Mouse (Mus musculus) heart, adult 18-20 months (tissue): ENCODE measurements around the gene Gtf2ird2. TPM values are rescaled to one million over a fixed set of nuclear protein-coding genes. Genes with fewer than 3 reads are reported as not detected.

Experiments used
- DNase-seq, 2 experiments: peaks; one replicate each; pipeline ENCODE4 v3.0.0; 2021 to 2022; ENCODE audit warnings: mixed read lengths in 1 of 2
- total RNA-seq, 2 experiments: library from RNA; stranded (reverse); gene quantifications; 2 replicates each; pipeline ENCODE4 v1.2.3; 2021

The Gtf2ird2 gene
- total RNA-seq, 2 experiments from 2014 or later, result 5.2 to 7.1 TPM

GRCm38 (mm10) chr5:134234205-134234604, 50.4 kb downstream of the Gtf2ird2 start:
- DNase-seq, result no peak

DNA sequence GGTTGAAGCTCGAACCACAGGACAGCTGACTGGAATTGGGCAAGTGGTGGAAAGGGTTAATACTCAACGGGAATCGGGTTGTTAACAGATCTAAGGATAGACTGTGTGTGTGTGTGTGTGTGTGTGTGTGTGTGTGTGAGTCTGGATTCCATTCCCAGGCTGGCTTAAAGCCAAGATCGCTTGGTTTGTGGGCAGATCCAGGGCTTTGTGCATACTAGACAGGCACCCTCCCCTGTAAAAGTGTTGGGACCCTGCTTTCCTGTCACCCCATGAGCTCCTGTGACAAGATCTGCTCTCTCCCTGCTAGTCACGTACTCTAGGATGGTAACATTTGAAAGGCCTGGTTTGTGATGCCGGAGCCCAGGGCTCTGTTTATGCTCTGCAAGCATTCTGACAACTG, 51.3 kb downstream of the Gtf2ird2 start:
- DNase-seq, result no peak

DNA sequence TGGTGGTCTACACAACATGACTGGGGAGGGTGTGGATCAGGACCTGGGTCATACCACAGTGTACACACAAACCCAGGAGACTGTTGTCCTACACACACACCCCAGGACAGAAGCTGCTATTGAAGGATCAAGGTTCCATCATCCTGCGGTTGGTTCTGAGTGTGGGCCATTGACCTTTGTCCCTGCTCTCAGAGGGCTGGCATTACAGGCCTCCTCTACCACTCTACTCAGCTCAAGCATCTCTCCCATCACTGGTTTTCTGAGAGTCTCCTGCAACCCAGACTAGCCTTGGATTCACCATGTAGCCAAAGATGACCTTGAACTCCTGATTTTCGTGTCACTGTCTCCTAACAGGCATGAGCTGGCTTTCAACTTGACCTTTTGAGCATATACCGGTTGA, 52.4 kb downstream of the Gtf2ird2 start:
- no peak for DNase-seq

DNA sequence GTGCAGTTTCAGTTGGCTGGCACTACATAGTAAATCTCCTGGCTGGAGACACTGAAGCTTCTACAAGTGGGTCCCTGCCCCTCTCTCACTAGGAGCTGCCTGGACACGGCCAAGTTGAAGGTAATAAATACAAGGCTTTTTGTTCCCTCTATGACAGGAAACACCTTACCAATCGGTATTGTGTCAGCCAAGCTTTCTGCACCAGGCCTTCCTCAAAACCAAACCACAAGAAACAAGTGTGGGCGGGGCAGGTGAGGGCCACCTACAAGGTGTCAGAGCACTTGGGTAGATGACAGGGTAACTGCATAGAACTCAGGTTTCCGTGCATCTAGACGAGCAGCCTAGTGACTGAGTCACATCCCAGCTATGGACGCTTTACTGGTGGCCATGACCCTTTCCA, 53.0 kb downstream of the Gtf2ird2 start:
- DNase-seq, result peak in 1 of 2 experiments; percentile 46

- no peak for DNase-seq
These were observed 53.7 kb downstream of the Gtf2ird2 start for GRCm38 (mm10) chr5:134237508-134237907.

DNA sequence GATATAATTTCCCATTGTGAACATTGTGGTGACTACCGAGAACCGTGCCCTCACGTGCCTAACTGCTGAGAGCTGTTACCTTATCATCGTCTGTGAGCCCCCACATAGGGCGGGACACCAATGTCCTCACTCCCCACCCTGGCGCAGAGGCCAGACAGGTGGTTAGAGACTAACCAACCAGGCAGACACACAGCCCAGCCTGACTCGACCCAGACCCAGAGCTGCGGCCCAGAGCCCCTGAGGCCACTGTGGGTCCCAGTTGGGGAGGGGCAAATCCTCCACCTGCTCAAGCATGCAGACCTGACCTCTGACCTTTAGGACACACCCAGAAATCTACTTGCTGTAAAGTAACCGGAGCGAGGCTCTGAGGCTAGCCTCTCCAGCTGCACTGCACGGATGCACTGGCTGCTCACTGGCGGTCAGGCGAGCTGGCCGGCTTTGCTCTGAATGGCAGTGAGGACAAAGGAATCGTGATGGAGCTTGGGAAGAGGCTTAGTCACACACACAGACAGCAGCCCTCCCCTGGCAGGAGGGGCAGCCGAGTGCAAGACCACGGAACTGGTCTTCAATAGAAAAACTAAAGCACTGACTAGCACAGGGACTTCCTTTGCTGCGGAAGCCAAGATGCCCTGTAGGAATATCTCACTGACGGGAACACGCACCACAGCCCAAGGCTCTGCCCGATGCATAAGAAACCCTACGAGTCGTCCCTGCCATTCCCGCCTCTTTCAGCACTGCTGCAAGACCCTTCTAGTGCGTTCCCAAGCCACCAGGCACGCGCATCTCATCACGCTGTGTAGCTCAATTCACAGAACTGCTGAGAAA, 54.3 kb downstream of the Gtf2ird2 start:
- DNase-seq, result no peak

DNA sequence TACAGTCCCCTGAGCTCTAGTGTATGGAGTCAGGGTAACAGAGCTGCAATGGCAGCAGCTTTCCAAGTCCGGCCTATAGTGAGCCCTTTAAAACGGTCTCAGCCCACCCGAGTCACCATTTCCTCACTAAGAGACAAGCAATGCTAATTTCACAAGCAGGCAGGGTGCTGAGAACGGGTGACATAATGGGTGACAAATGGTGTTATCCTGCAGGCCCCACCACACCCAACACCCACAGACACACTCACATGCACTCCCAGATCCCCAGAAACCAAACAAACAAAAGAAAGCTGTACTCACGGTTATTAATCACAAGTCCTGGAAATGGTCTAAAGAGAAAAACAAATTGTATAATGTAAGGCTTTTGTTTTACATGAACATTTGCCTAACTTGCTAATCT, 58.0 kb downstream of the Gtf2ird2 start:
- DNase-seq, result no peak

DNA sequence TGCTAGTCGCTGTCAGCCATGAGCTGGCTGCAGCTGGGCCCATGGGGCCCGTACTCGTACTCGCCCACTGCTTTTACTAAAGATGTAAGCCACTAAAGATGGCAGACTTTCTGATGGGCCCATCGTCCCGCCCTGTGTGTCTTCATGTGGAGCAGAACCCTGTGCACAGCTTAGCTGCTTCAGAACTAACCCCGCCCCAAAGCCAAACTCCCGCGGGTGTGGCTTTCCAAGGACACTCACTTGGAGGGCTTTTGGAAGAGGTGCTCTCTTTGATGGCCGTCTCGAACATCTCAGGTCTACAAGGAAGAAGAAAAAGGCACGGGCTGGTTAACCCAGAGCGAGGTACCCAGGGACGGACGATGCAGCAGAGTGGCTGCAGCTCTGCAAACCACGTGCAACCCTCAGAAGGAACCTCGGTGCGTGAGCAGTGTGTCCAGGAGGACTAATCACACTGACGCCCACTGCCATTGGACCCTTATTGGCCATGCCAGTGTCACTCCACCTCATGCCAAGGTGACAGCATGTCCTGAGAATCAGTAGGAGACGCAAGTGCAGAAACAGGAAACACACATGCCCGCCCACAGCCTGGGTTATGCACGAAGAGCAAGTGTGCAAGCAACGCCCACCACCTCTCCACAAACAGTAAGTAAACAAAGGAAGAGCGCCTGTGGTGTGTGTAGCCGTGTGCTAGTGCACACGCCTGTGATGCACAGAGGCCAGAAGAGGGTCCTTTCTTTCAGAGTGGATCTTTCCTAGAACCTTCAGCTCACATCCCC, 60.0 kb downstream of the Gtf2ird2 start:
- no peak for DNase-seq

- no peak for DNase-seq
These were observed 61.1 kb downstream of the Gtf2ird2 start for GRCm38 (mm10) chr5:134244890-134245289.

DNA sequence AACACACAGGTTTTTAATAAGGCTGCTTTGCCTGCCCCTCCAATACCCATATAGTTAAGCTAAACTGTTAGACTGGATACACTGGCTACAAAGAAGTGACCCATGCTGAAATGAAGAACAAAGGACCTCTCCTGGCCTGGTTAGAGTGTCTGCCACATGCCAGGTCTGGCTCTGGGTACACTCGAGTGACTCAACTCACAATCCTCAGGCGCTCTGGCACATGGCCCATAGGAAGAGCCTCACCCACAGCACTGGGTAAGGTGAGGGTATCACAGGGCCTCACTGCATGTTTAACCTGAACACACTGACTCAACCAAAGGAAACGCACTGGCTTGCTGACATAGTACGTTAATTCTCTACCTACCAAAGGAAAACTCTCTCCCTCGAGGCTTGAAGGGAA, 62.3 kb downstream of the Gtf2ird2 start:
- DNase-seq, result no peak

- DNase-seq, result no peak
These were observed 64.9 kb downstream of the Gtf2ird2 start for GRCm38 (mm10) chr5:134248608-134249244.

- no peak for DNase-seq
These were observed 65.4 kb downstream of the Gtf2ird2 start for GRCm38 (mm10) chr5:134249245-134249649.

- DNase-seq, result no peak
These were observed 66.8 kb downstream of the Gtf2ird2 start for GRCm38 (mm10) chr5:134250601-134251000.

DNA sequence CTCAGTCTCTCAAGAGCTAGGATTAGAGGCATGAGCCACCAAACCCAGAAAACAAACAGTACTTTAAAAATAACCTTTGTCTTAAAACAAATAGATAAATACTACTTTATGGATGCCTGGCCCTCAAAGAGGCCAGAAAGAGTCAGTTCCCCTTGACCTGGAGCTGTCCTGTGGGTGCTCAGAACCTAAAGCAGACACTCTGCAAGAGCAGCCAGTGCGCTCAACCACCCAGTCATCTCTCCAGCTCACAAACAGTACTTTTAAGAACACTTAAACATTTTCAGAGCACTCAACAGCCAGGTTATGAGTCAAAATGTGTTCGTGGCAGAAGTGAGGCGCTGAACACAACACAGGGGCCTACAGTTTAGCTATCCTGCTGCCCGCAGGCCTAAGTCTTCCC, 67.3 kb downstream of the Gtf2ird2 start:
- no peak for DNase-seq

DNA sequence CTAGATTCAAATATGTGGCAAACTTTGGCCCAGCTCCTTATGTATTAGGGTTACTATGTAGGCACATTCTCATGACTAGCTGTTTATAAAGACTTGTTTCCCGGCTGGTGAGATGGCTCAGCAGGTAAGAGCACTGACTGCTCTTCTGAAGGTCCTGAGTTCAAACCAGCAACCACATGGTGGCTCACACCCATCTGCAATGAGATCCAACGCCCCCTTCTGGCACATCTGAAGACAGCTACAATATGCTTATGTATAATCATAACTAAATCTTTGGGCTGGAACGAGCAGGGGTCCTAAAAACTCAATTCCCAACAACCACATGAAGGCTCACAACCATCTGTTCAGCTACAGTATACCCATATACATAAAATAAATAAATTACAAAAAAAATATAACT, 70.0 kb downstream of the Gtf2ird2 start:
- no peak for DNase-seq

- DNase-seq, result no peak
These were observed 71.5 kb downstream of the Gtf2ird2 start for GRCm38 (mm10) chr5:134255294-134255693.

GRCm38 (mm10) chr5:134257349-134258031, 73.7 kb downstream of the Gtf2ird2 start:
- DNase-seq, result no peak

GRCm38 (mm10) chr5:134258395-134258794, 74.6 kb downstream of the Gtf2ird2 start:
- no peak for DNase-seq

DNA sequence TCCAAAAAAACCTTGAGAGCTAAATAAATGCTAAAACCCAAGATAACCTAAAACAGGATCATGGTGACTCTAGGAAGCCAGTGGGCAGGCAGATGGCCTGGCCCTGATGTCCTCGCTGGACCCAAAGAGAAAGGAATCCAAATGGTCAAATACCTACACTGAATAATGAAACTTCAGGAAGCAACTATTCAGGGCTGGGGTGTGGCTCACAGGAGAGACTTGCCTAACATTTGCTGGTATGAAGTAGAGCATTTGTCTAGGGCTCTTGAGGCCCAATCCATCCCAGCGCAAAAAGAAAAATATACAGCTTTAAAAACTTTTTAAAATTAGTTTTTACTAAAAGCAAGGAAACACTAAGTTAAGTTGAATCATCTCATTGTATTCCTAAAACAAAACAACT, 75.1 kb downstream of the Gtf2ird2 start:
- no peak for DNase-seq

DNA sequence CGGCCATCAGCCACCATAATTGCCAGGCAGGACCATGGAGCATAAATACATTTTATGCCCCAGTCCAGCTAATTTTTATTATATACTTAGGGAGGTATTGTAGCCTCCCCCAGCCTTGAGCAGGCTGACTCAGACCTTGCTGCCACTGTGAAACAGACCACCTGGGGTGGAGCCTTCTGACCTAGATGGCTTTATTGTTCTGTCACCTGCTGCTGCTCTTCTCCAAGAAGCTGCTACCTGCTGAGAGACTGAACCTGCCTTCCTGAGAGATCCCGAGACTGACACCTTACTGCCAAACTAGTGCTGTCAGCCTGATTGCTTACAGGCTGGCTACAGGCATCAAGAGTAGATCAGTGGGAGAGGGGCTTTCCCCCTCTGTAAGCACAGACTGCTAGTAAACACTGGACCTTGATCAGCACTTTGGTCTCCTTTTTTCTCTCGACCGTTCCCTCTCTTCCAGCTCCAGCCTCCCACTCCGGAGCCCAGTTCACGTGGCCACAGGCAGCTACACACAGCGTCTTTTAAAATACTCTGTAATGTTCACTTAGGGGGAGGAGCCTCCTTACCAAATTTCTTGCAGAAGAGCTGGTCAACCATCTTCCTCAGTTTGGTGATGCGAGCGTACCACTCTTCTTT, 76.3 kb downstream of the Gtf2ird2 start:
- no peak for DNase-seq

GRCm38 (mm10) chr5:134265890-134266289, 82.1 kb downstream of the Gtf2ird2 start:
- DNase-seq, result no peak

DNA sequence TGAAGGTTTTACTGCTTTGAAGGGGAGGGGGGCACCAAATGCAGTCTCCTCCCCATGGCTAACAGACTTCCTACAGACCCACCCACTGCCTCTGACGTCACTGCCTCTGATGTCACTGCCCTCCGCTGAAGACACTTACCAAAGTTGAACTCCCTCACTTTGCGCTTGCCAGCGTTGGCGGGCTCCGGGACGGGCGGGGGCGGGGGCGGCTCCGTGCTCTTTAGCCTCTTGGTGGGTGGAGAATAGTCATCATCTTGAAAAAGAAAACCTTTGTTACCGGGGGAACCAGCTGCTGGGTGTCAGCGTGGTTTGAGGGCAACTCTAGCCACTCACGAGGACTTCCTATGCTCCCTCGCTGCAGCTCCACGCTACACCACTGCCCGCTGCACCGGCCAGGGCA, 82.6 kb downstream of the Gtf2ird2 start:
- DNase-seq, result peak in 1 of 2 experiments; percentile 20
